Mouse (Mus musculus): Measurements from ENCODE around the gene Astn1.

Gene Astn1

GRCm38 (mm10) chr1:158361964-158362291 lies at the start of gene Astn1:
Gene Astn1 (plus strand): TSS chr1:158362273.
- DNase-seq (ENCODE audit: low read depth in 1 of 2, low spot score in 2 of 2) = no peak

- no peak for DNase-seq (ENCODE audit: low read depth in 1 of 2, low spot score in 2 of 2)
Measured at GRCm38 (mm10) chr1:158323325-158323724, 38.7 kb upstream of the Astn1 start.

- no peak for DNase-seq (ENCODE audit: low read depth in 1 of 2, low spot score in 2 of 2)
Measured at GRCm38 (mm10) chr1:158328126-158328525, 33.9 kb upstream of the Astn1 start.

- no peak for DNase-seq (ENCODE audit: low read depth in 1 of 2, low spot score in 2 of 2)
Measured at GRCm38 (mm10) chr1:158328839-158329238, 33.2 kb upstream of the Astn1 start.

GRCm38 (mm10) chr1:158343243-158343714 lies 18.8 kb upstream of the Astn1 start:
- no peak for DNase-seq (ENCODE audit: low read depth in 1 of 2, low spot score in 2 of 2)

GRCm38 (mm10) chr1:158353656-158354371 lies 8.3 kb upstream of the Astn1 start:
- DNase-seq (ENCODE audit: low read depth in 1 of 2, low spot score in 2 of 2) = no peak

GRCm38 (mm10) chr1:158355177-158356050 lies 6.7 kb upstream of the Astn1 start:
- no peak for DNase-seq (ENCODE audit: low read depth in 1 of 2, low spot score in 2 of 2)

- no peak for DNase-seq (ENCODE audit: low read depth in 1 of 2, low spot score in 2 of 2)
Measured at GRCm38 (mm10) chr1:158356051-158356461, 6.0 kb upstream of the Astn1 start, which contains the start of gene Brinp2. Gene Brinp2 (minus strand): TSS chr1:158356326.

GRCm38 (mm10) chr1:158362292-158363101 lies 424 bp downstream of the Astn1 start:
- DNase-seq (ENCODE audit: low read depth in 1 of 2, low spot score in 2 of 2) = no peak

GRCm38 (mm10) chr1:158364461-158364860 lies 2.4 kb downstream of the Astn1 start:
- no peak for DNase-seq (ENCODE audit: low read depth in 1 of 2, low spot score in 2 of 2)

- no peak for DNase-seq (ENCODE audit: low read depth in 1 of 2, low spot score in 2 of 2)
Measured at GRCm38 (mm10) chr1:158382277-158382676, 20.2 kb downstream of the Astn1 start.

- no peak for DNase-seq (ENCODE audit: low read depth in 1 of 2, low spot score in 2 of 2)
Measured at GRCm38 (mm10) chr1:158383210-158383609, 21.1 kb downstream of the Astn1 start.

- DNase-seq (ENCODE audit: low read depth in 1 of 2, low spot score in 2 of 2) = no peak
Measured at GRCm38 (mm10) chr1:158385311-158385710, 23.2 kb downstream of the Astn1 start.

GRCm38 (mm10) chr1:158386781-158387180 lies 24.7 kb downstream of the Astn1 start:
- no peak for DNase-seq (ENCODE audit: low read depth in 1 of 2, low spot score in 2 of 2)

- DNase-seq (ENCODE audit: low read depth in 1 of 2, low spot score in 2 of 2) = no peak
Measured at GRCm38 (mm10) chr1:158388995-158389394, 26.9 kb downstream of the Astn1 start.

GRCm38 (mm10) chr1:158390693-158391092 lies 28.6 kb downstream of the Astn1 start:
- DNase-seq (ENCODE audit: low read depth in 1 of 2, low spot score in 2 of 2) = no peak

- DNase-seq (ENCODE audit: low read depth in 1 of 2, low spot score in 2 of 2) = no peak
Measured at GRCm38 (mm10) chr1:158397058-158397457, 35.0 kb downstream of the Astn1 start.

GRCm38 (mm10) chr1:158400898-158401297 lies 38.8 kb downstream of the Astn1 start:
- no peak for DNase-seq (ENCODE audit: low read depth in 1 of 2, low spot score in 2 of 2)

GRCm38 (mm10) chr1:158405899-158406769 lies 44.1 kb downstream of the Astn1 start:
- DNase-seq (ENCODE audit: low read depth in 1 of 2, low spot score in 2 of 2) = no peak

- no peak for DNase-seq (ENCODE audit: low read depth in 1 of 2, low spot score in 2 of 2)
Measured at GRCm38 (mm10) chr1:158408124-158408523, 46.1 kb downstream of the Astn1 start.
